Mouse (Mus musculus) embryo, embryonic 9.5 days (tissue): Measurements from ENCODE around the gene Tcl1b1.
"Not testable (repeated sequence)": the region's sequence is repeated elsewhere in the genome, so short reads cannot be mapped to it uniquely, and the experiment has no call there.

ENCODE experiments used
- DNase-seq: peaks from one replicate; pipeline ENCODE4 v3.0.0-alpha.2; 2017; ENCODE audit errors: extremely low spot score

Tcl1b1 gene

GRCm38 (mm10) chr12:105159390-105159789 is at the start of gene Tcl1b1:
Gene Tcl1b1 (plus strand): TSS chr12:105159690.
- no peak for DNase-seq

GRCm38 (mm10) chr12:105109812-105110211 is 49.7 kb upstream of the Tcl1b1 start:
- no peak for DNase-seq

GRCm38 (mm10) chr12:105112321-105112988 is 47.0 kb upstream of the Tcl1b1 start:
- DNase-seq, result no peak

- DNase-seq, result no peak
These were observed 42.8 kb upstream of the Tcl1b1 start for GRCm38 (mm10) chr12:105116648-105117047.

GRCm38 (mm10) chr12:105125362-105125761 is 34.1 kb upstream of the Tcl1b1 start:
- no peak for DNase-seq

- no peak for DNase-seq
These were observed 33.0 kb upstream of the Tcl1b1 start for GRCm38 (mm10) chr12:105126516-105126915.

GRCm38 (mm10) chr12:105127607-105128006 is 31.9 kb upstream of the Tcl1b1 start:
- DNase-seq, result no peak

- DNase-seq, result not testable (repeated sequence)
These were observed 29.8 kb upstream of the Tcl1b1 start for GRCm38 (mm10) chr12:105129494-105130205.

GRCm38 (mm10) chr12:105134167-105134566 is 25.3 kb upstream of the Tcl1b1 start:
- DNase-seq, result not testable (repeated sequence)

GRCm38 (mm10) chr12:105134826-105135225 is 24.7 kb upstream of the Tcl1b1 start:
- DNase-seq, result not testable (repeated sequence)

GRCm38 (mm10) chr12:105137729-105138128 is 21.8 kb upstream of the Tcl1b1 start:
- not testable (repeated sequence) for DNase-seq

GRCm38 (mm10) chr12:105143096-105143495 is 16.4 kb upstream of the Tcl1b1 start:
- DNase-seq, result no peak

GRCm38 (mm10) chr12:105144928-105145327 is 14.6 kb upstream of the Tcl1b1 start:
- not testable (repeated sequence) for DNase-seq

- DNase-seq, result no peak
These were observed 13.8 kb upstream of the Tcl1b1 start, which contains the start of gene Tcl1b2 for GRCm38 (mm10) chr12:105145714-105146113. Gene Tcl1b2 (plus strand): TSS chr12:105146014.

GRCm38 (mm10) chr12:105155286-105155685 is 4.2 kb upstream of the Tcl1b1 start:
- DNase-seq, result not testable (repeated sequence)

GRCm38 (mm10) chr12:105158842-105159241 is 648 bp upstream of the Tcl1b1 start:
- DNase-seq, result no peak

GRCm38 (mm10) chr12:105166734-105167133 is 7.2 kb downstream of the Tcl1b1 start:
- no peak for DNase-seq

GRCm38 (mm10) chr12:105173366-105173765 is 13.9 kb downstream of the Tcl1b1 start:
- DNase-seq, result no peak

- not testable (repeated sequence) for DNase-seq
These were observed 14.8 kb downstream of the Tcl1b1 start for GRCm38 (mm10) chr12:105174318-105174717.

- not testable (repeated sequence) for DNase-seq
These were observed 16.6 kb downstream of the Tcl1b1 start, which contains the start of gene Tcl1b5 for GRCm38 (mm10) chr12:105176044-105176443. Gene Tcl1b5 (plus strand): TSS chr12:105176344.

- not testable (repeated sequence) for DNase-seq
These were observed 21.7 kb downstream of the Tcl1b1 start for GRCm38 (mm10) chr12:105181040-105181644.

GRCm38 (mm10) chr12:105188980-105189379 is 29.5 kb downstream of the Tcl1b1 start:
- DNase-seq, result not testable (repeated sequence)
